Mouse (Mus musculus) kidney, embryonic 14.5 days (tissue): ENCODE results near the gene Gpc6. TPM values are rescaled to one million over a fixed set of nuclear protein-coding genes. Genes with fewer than 3 reads are reported as not detected.

Experiments
- ATAC-seq: fragments of 200-750 bp; cut with Nextera tagmentation; 2 replicates; pipeline ENCODE4 v1.8.0; 2017; ENCODE audit warnings: moderate number of reproducible peaks, mild to moderate bottlenecking, moderate TSS enrichment, moderate library complexity; ENCODE audit not compliant: low FRiP score, low TSS enrichment
- H3K27ac ChIP-seq: fragments of 300-500 bp; sonication (generic); 2 replicates; pipeline ENCODE4 v1.5.1; 2014; ENCODE audit warnings: low read depth, mild to moderate bottlenecking, low read length, moderate library complexity, mixed read lengths
- H3K27me3 ChIP-seq: fragments of 300-500 bp; sonication (generic); 2 replicates; pipeline ENCODE4 v1.6.1; 2014; ENCODE audit warnings: mild to moderate bottlenecking, low read length; ENCODE audit not compliant: control insufficient read depth, insufficient read depth
- H3K36me3 ChIP-seq: fragments of 300-500 bp; sonication (generic); 2 replicates; pipeline ENCODE4 v1.6.1; 2014; ENCODE audit warnings: low read length, mixed read lengths; ENCODE audit not compliant: control insufficient read depth, insufficient read depth
- H3K4me1 ChIP-seq: fragments of 300-500 bp; sonication (generic); 2 replicates; pipeline ENCODE4 v1.6.1; 2014; ENCODE audit warnings: low read length, mixed read lengths; ENCODE audit not compliant: control insufficient read depth, insufficient read depth
- H3K4me2 ChIP-seq: fragments of 300-500 bp; sonication (generic); replicated peaks from 2 replicates; pipeline ENCODE4 v1.6.1; 2014; ENCODE audit warnings: low read depth, mild to moderate bottlenecking, low read length
- H3K4me3 ChIP-seq: fragments of 300-500 bp; sonication (generic); 2 replicates; pipeline ENCODE4 v1.5.1; 2014; ENCODE audit warnings: mild to moderate bottlenecking, low read length
- H3K9ac ChIP-seq: fragments of 300-500 bp; sonication (generic); 2 replicates; pipeline ENCODE4 v1.6.1; 2014; ENCODE audit warnings: low read depth, mild to moderate bottlenecking, low read length, moderate library complexity
- H3K9me3 ChIP-seq: fragments of 300-500 bp; sonication (generic); 2 replicates; pipeline ENCODE4 v1.6.1; 2016; ENCODE audit warnings: low read length; ENCODE audit not compliant: control insufficient read depth
- WGBS: fragments of 180-500 bp; shearing (Covaris S2); extraction: QIAGEN DNeasy Blood & Tissue Kit; methylation state at CpG from one replicate; pipeline ENCODE4 v1.1.7; 2014; 5-methylcytosine and 5-hydroxymethylcytosine counted together
- polyA plus RNA-seq: library from polyadenylated mRNA; unstranded; fragments of >200 nt; fragmentation: Nextera tagmentation; extraction: Ambion mirVana; gene quantifications from 2 replicates; pipeline ENCODE4 v1.2.1, GENCODE M21; 2014

The Gpc6 gene
- polyA plus RNA-seq, 1 experiment from 2014 or later = 71.8 TPM

GRCm38 (mm10) chr14:117061527-117061926, 136.4 kb downstream of the Gpc6 start:
- Histone ChIP-seq H3K36me3 (no peaks in the 10 kb centered on the region), H3K27me3 (no peaks in the 10 kb centered on the region), H3K9ac (no peak overlapping the region), H3K4me2 (no peak overlapping the region), H3K4me3 (no peak overlapping the region), H3K4me1 (no peaks in the 10 kb centered on the region), H3K27ac (no peak overlapping the region), H3K9me3 (no peaks in the 10 kb centered on the region)
- WGBS = 73% methylated on average over 2 of the region's 2 CpGs
- no peak for ATAC-seq

- H3K4me3 ChIP-seq = no peak overlapping the region
- no peaks in the 10 kb centered on the region for H3K27me3 ChIP-seq
- no peak for ATAC-seq
- H3K9me3 ChIP-seq = no peaks in the 10 kb centered on the region
- H3K4me2 ChIP-seq = no peak overlapping the region
- no peaks in the 10 kb centered on the region; the same call in 1 of the 2 replicates for H3K36me3 ChIP-seq
- 89% methylated on average over 5 of the region's 5 CpGs for WGBS
- no peak overlapping the region for H3K9ac ChIP-seq
- no peaks in the 10 kb centered on the region for H3K4me1 ChIP-seq
- no peak overlapping the region for H3K27ac ChIP-seq
Measured at GRCm38 (mm10) chr14:117068179-117068578, 143.1 kb downstream of the Gpc6 start.

GRCm38 (mm10) chr14:117070470-117071085, 145.5 kb downstream of the Gpc6 start:
- Histone ChIP-seq H3K27me3 (no peaks in the 10 kb centered on the region), H3K9ac (no peak overlapping the region), H3K4me1 (no peaks in the 10 kb centered on the region), H3K9me3 (no peaks in the 10 kb centered on the region), H3K4me2 (no peak overlapping the region), H3K36me3 (no peaks in the 10 kb centered on the region; the same call in 1 of the 2 replicates), H3K27ac (no peak overlapping the region), H3K4me3 (no peak overlapping the region)
- ATAC-seq = no peak
- WGBS = 90% methylated on average over 4 of the region's 4 CpGs

- Histone ChIP-seq H3K4me2 (no peak overlapping the region), H3K9ac (no peak overlapping the region), H3K9me3 (no peaks in the 10 kb centered on the region), H3K4me1 (no peaks in the 10 kb centered on the region), H3K27me3 (no peaks in the 10 kb centered on the region), H3K4me3 (no peak overlapping the region), H3K27ac (no peak overlapping the region), H3K36me3 (no peaks in the 10 kb centered on the region)
- WGBS = 89% methylated on average over 4 of the region's 4 CpGs
- no peak for ATAC-seq
Measured at GRCm38 (mm10) chr14:117093586-117093985, 168.5 kb downstream of the Gpc6 start.

GRCm38 (mm10) chr14:117106900-117107299, 181.8 kb downstream of the Gpc6 start:
- Histone ChIP-seq H3K4me2 (no peak overlapping the region), H3K9me3 (no peaks in the 10 kb centered on the region), H3K27me3 (no peaks in the 10 kb centered on the region)

GRCm38 (mm10) chr14:117113153-117113552, 188.0 kb downstream of the Gpc6 start:
- Histone ChIP-seq H3K27me3 (no peaks in the 10 kb centered on the region), H3K9me3 (no peaks in the 10 kb centered on the region), H3K4me3 (no peak overlapping the region), H3K36me3 (no peaks in the 10 kb centered on the region), H3K9ac (no peak overlapping the region), H3K4me2 (no peak overlapping the region), H3K27ac (no peak overlapping the region), H3K4me1 (no peaks in the 10 kb centered on the region)
- WGBS = 93% methylated on average over 3 of the region's 3 CpGs
- no peak for ATAC-seq

More at GRCm38 (mm10) chr14:117106900-117107299, 181.8 kb downstream of the Gpc6 start:
- ATAC-seq = no peak
- Histone ChIP-seq H3K4me3 (no peak overlapping the region), H3K36me3 (no peaks in the 10 kb centered on the region), H3K27ac (no peak overlapping the region), H3K4me1 (no peaks in the 10 kb centered on the region), H3K9ac (no peak overlapping the region)
- WGBS = 92% methylated on average over 4 of the region's 4 CpGs

GRCm38 (mm10) chr14:117122036-117122435, 196.9 kb downstream of the Gpc6 start:
- H3K9ac ChIP-seq = no peak overlapping the region
- 68% methylated on average over 1 of the region's 1 CpGs for WGBS
- ATAC-seq = no peak

GRCm38 (mm10) chr14:117130334-117130733, 205.2 kb downstream of the Gpc6 start:
- H3K36me3 ChIP-seq = no peaks in the 10 kb centered on the region
- no peak for ATAC-seq
- H3K9ac ChIP-seq = no peak overlapping the region
- 76% methylated on average over 1 of the region's 1 CpGs for WGBS
- no peaks in the 10 kb centered on the region for H3K9me3 ChIP-seq
- H3K4me3 ChIP-seq = no peak overlapping the region
- no peak overlapping the region for H3K4me2 ChIP-seq
- no peaks in the 10 kb centered on the region for H3K4me1 ChIP-seq
- H3K27ac ChIP-seq = no peak overlapping the region
- no peaks in the 10 kb centered on the region for H3K27me3 ChIP-seq

More at GRCm38 (mm10) chr14:117122036-117122435, 196.9 kb downstream of the Gpc6 start:
- Histone ChIP-seq H3K4me3 (no peak overlapping the region), H3K4me1 (no peaks in the 10 kb centered on the region), H3K27ac (no peak overlapping the region), H3K9me3 (no peaks in the 10 kb centered on the region), H3K4me2 (no peak overlapping the region), H3K36me3 (no peaks in the 10 kb centered on the region), H3K27me3 (no peaks in the 10 kb centered on the region)

GRCm38 (mm10) chr14:117131324-117131723, 206.2 kb downstream of the Gpc6 start:
- no peaks in the 10 kb centered on the region for H3K4me1 ChIP-seq
- no peaks in the 10 kb centered on the region for H3K36me3 ChIP-seq
- 95% methylated on average over 1 of the region's 1 CpGs for WGBS
- H3K27me3 ChIP-seq = no peaks in the 10 kb centered on the region
- no peak overlapping the region for H3K9ac ChIP-seq
- H3K27ac ChIP-seq = no peak overlapping the region
- H3K4me3 ChIP-seq = no peak overlapping the region
- H3K4me2 ChIP-seq = no peak overlapping the region
- H3K9me3 ChIP-seq = no peaks in the 10 kb centered on the region
- no peak for ATAC-seq
